Mouse (Mus musculus) urinary bladder, adult 2 months (tissue): ENCODE measurements around the gene Rnf166. TPM values are rescaled to one million over a fixed set of nuclear protein-coding genes. Genes with fewer than 3 reads are reported as not detected.

Source experiments
- DNase-seq: peaks from one replicate; pipeline ENCODE4 v3.0.0; 2022; ENCODE audit warnings: low spot score
- polyA plus RNA-seq: library from polyadenylated mRNA; depleted of rRNA; stranded (reverse); fragments of >200 nt; gene quantifications from 2 replicates; pipeline ENCODE4 v1.2.3, GENCODE M21; 2012; rRNA removed

Gene Rnf166
- 61.1 and 64.7 TPM in 2 replicates for polyA plus RNA-seq

GRCm38 (mm10) chr8:122475580-122476320, at the start of gene Rnf166, which contains the start of gene Ctu2:
Gene Rnf166 (minus strand): TSS chr8:122476064.
Gene Ctu2 (plus strand): TSS chr8:122476143.
- DNase-seq = peak; percentile 95

- DNase-seq = no peak
These were observed 49.1 kb upstream of the Rnf166 start for GRCm38 (mm10) chr8:122525004-122525403.

GRCm38 (mm10) chr8:122524506-122524905, 48.6 kb upstream of the Rnf166 start:
- DNase-seq = no peak

GRCm38 (mm10) chr8:122523652-122524360, 47.9 kb upstream of the Rnf166 start:
- no peak for DNase-seq

- no peak for DNase-seq
These were observed 47.2 kb upstream of the Rnf166 start for GRCm38 (mm10) chr8:122522796-122523651.

GRCm38 (mm10) chr8:122520611-122521010, 44.7 kb upstream of the Rnf166 start:
- no peak for DNase-seq

- no peak for DNase-seq
These were observed 41.8 kb upstream of the Rnf166 start for GRCm38 (mm10) chr8:122517541-122518190.

- DNase-seq = no peak
These were observed 39.8 kb upstream of the Rnf166 start for GRCm38 (mm10) chr8:122515699-122516098.

- DNase-seq = no peak
These were observed 36.5 kb upstream of the Rnf166 start for GRCm38 (mm10) chr8:122512392-122512791.

GRCm38 (mm10) chr8:122511552-122511951, 35.7 kb upstream of the Rnf166 start:
- no peak for DNase-seq

GRCm38 (mm10) chr8:122500856-122501255, 25.0 kb upstream of the Rnf166 start:
- peak; percentile 64 for DNase-seq

- no peak for DNase-seq
These were observed 22.0 kb upstream of the Rnf166 start for GRCm38 (mm10) chr8:122497912-122498311.

GRCm38 (mm10) chr8:122497016-122497734, 21.3 kb upstream of the Rnf166 start:
- DNase-seq = no peak

GRCm38 (mm10) chr8:122488387-122488786, 12.5 kb upstream of the Rnf166 start:
- DNase-seq = no peak

- no peak for DNase-seq
These were observed 9.0 kb upstream of the Rnf166 start for GRCm38 (mm10) chr8:122484831-122485230.

GRCm38 (mm10) chr8:122483877-122484276, 8.0 kb upstream of the Rnf166 start:
- no peak for DNase-seq

- DNase-seq = no peak
These were observed 6.6 kb upstream of the Rnf166 start for GRCm38 (mm10) chr8:122482448-122482847.

GRCm38 (mm10) chr8:122474951-122475560, 808 bp downstream of the Rnf166 start:
- no peak for DNase-seq

- no peak for DNase-seq
These were observed 1.9 kb downstream of the Rnf166 start for GRCm38 (mm10) chr8:122473911-122474421.

- DNase-seq = no peak
These were observed 5.2 kb downstream of the Rnf166 start for GRCm38 (mm10) chr8:122470691-122471090.
